Mouse (Mus musculus) liver, adult 2 months (tissue): ENCODE measurements around the gene Kcnk13.

Experiments used
- CTCF ChIP-seq: fragments of 200-500 bp; IDR thresholded peaks from 2 replicates; pipeline ENCODE4 v1.5.1; 2011; ENCODE audit warnings: low read depth, low read length, control low read depth
- POLR2A ChIP-seq: fragments of 200-500 bp; IDR thresholded peaks from 2 replicates; pipeline ENCODE4 v1.6.1; 2011; ENCODE audit warnings: low read length, control low read depth; ENCODE audit not compliant: insufficient read depth; ENCODE audit errors: extremely low read depth

- TF ChIP-seq CTCF (no peak), POLR2A (no peak)
Measured at GRCm38 (mm10) chr12:99929160-99929559, 35.1 kb upstream of the Kcnk13 start.
